9 mouse cellular contexts compared by ENCODE assay signal in genomic region chr2:167641337-167641736, GRCm38 (mm10). TPM values are rescaled to one million over a fixed set of nuclear protein-coding genes. Genes with fewer than 3 reads are reported as not detected.
DNase-seq lines count a peak whose midpoint lies in the region; ATAC-seq lines count a peak whose summit lies in the region.
"Had no signal": no experiment of that assay in that cellular context is flagged by ENCODE, and none has a peak within 500 bp of the region (broad histone marks: within the 10 kb centered on the region; RNA-seq: fewer than 3 reads in every experiment).

No protein-coding gene starts in this region.

- H3K27me3 ChIP-seq in neural tube, embryonic 11.5 days (ENCODE audit: control insufficient read depth, insufficient read depth, low read length) = no peaks in the 10 kb centered on the region
- H3K27me3 ChIP-seq in forebrain, embryonic 11.5 days (ENCODE audit: control insufficient read depth, insufficient read depth, low read length) = no peaks in the 10 kb centered on the region
- H3K27me3 ChIP-seq: embryonic facial prominence, embryonic 13.5 days had no signal

- no peak overlapping the region for H3K4me2 ChIP-seq in neural tube, embryonic 11.5 days (ENCODE audit: low read depth)
- no peak overlapping the region for H3K4me2 ChIP-seq in forebrain, embryonic 11.5 days (ENCODE audit: low read depth, low read length, severe bottlenecking)
- H3K4me2 ChIP-seq: embryonic facial prominence, embryonic 13.5 days had no signal

- H3K9ac ChIP-seq in neural tube, embryonic 11.5 days (ENCODE audit: low read length) = no peak overlapping the region
- H3K9ac ChIP-seq in forebrain, embryonic 11.5 days (ENCODE audit: low read length) = no peak overlapping the region
- H3K9ac ChIP-seq: embryonic facial prominence, embryonic 13.5 days had no signal

- no peak for ATAC-seq in neural tube, embryonic 11.5 days (ENCODE audit: insufficient read depth, low FRiP score, low TSS enrichment)
- ATAC-seq in forebrain, embryonic 11.5 days (replicated peaks; ENCODE audit: low FRiP score) = no peak

- no peak overlapping the region for H3K4me3 ChIP-seq in neural tube, embryonic 11.5 days (ENCODE audit: low read depth, low read length)
- H3K4me3 ChIP-seq in forebrain, embryonic 11.5 days (ENCODE audit: low read depth, low read length) = no peak overlapping the region
- H3K4me3 ChIP-seq: embryonic facial prominence, embryonic 13.5 days had no signal

- intact Hi-C loops in left cerebral cortex, postnatal 25 days (cut with DNase I) = loop anchor here (2.0 kb wide), 1 partner anchor 33 kb away; no protein-coding TSS in a partner anchor

- 55% methylated on average over 8 of the region's 8 CpGs for WGBS in neural tube, embryonic 11.5 days
- WGBS in forebrain, embryonic 11.5 days = 50% methylated on average over 8 of the region's 8 CpGs

- peak; percentile 40 for DNase-seq in neural tube, embryonic 11.5 days (ENCODE audit: low spot score)
- DNase-seq in neural tube, embryonic 10.5 days (ENCODE audit: extremely low spot score, low spot score) = no peak
- peak; percentile 75 for DNase-seq in adrenal gland, postnatal 14 days
- DNase-seq in heart, postnatal 4 days = peak; percentile 72
- DNase-seq in lung, adult 18-20 months = peak; percentile 65 to 71
- peak; percentile 65 to 83 for DNase-seq in spleen, postnatal 4 days (ENCODE audit: low spot score in 2 of 2)
- no peak for DNase-seq in left cerebral cortex, postnatal 25 days (ENCODE audit: low spot score in 2 of 2)
- DNase-seq in forebrain, embryonic 11.5 days (ENCODE audit: low spot score) = no peak

- no peak overlapping the region for H3K27ac ChIP-seq in neural tube, embryonic 11.5 days (ENCODE audit: low read depth, low read length)
- H3K27ac ChIP-seq in forebrain, embryonic 11.5 days (ENCODE audit: low read depth, low read length) = no peak overlapping the region
- H3K27ac ChIP-seq: embryonic facial prominence, embryonic 13.5 days had no signal

- no peaks in the 10 kb centered on the region for H3K4me1 ChIP-seq in neural tube, embryonic 11.5 days (ENCODE audit: control insufficient read depth, insufficient read depth, low read length)
- no peaks in the 10 kb centered on the region for H3K4me1 ChIP-seq in forebrain, embryonic 11.5 days (replicated peaks; ENCODE audit: control insufficient read depth, insufficient read depth, low read length)
- H3K4me1 ChIP-seq: embryonic facial prominence, embryonic 13.5 days had no signal

- H3K36me3 ChIP-seq in neural tube, embryonic 11.5 days (ENCODE audit: control insufficient read depth, insufficient read depth, low read length) = 0 out of 2 replicates have a peak, but pooled peaks cover 2% of the 10 kb centered on the region
- 0 out of 2 replicates have a peak, but pooled peaks cover 2% of the 10 kb centered on the region for H3K36me3 ChIP-seq in forebrain, embryonic 11.5 days (ENCODE audit: control insufficient read depth, insufficient read depth, low read length)

- H3K9me3 ChIP-seq in neural tube, embryonic 11.5 days (ENCODE audit: control insufficient read depth, low read length) = no peaks in the 10 kb centered on the region
- H3K9me3 ChIP-seq in forebrain, embryonic 11.5 days (ENCODE audit: control insufficient read depth, low read length) = no peaks in the 10 kb centered on the region
- H3K9me3 ChIP-seq: embryonic facial prominence, embryonic 13.5 days had no signal

RNA-seq across cellular contexts. Expression of gene Ube2v1, which starts 9.4 kb away (rescaled TPM):
- polyA plus RNA-seq in neural tube, embryonic 11.5 days (2014; fragmentation: Nextera tagmentation; extraction: Ambion mirVana) = 291 and 297 TPM in 2 replicates
- total RNA-seq in adrenal gland, postnatal 14 days (2021) = 172 and 174 TPM in 2 replicates
- 100 to 1,000 TPM; 131 to 137 TPM for total RNA-seq in heart, postnatal 4 days (2021)
- 100 to 1,000 TPM; 254 to 264 TPM for total RNA-seq in left cerebral cortex, postnatal 25 days (2021)
- polyA plus RNA-seq in forebrain, embryonic 11.5 days (2014; fragmentation: Nextera tagmentation; extraction: Ambion mirVana) = 333 and 334 TPM in 2 replicates

RNA-seq across cellular contexts. Expression of gene Gm20431, which starts 20.0 kb away (rescaled TPM):
- polyA plus RNA-seq in neural tube, embryonic 11.5 days (2014; fragmentation: Nextera tagmentation; extraction: Ambion mirVana) = 7.0 TPM in 1 of 2 replicates, not detected in the other
- total RNA-seq in adrenal gland, postnatal 14 days (2021) = 19.2 and 23.8 TPM in 2 replicates
- 10 to 100 TPM; 23.0 to 26.1 TPM for total RNA-seq in heart, postnatal 4 days (2021)
- 10 to 100 TPM; 43.9 to 47.8 TPM for total RNA-seq in left cerebral cortex, postnatal 25 days (2021)
- polyA plus RNA-seq in forebrain, embryonic 11.5 days (2014; fragmentation: Nextera tagmentation; extraction: Ambion mirVana) = 6.6 and 15.1 TPM in 2 replicates

RNA-seq across cellular contexts. Expression of gene Cebpb, which starts 47.4 kb away (rescaled TPM):
- 3.0 and 3.2 TPM in 2 replicates for polyA plus RNA-seq in neural tube, embryonic 11.5 days (2014; fragmentation: Nextera tagmentation; extraction: Ambion mirVana)
- 358 and 403 TPM in 2 replicates for total RNA-seq in adrenal gland, postnatal 14 days (2021)
- total RNA-seq in heart, postnatal 4 days (2021) = 10 to 100 TPM; 15.9 to 16.6 TPM
- 10 to 100 TPM; 12.1 to 12.7 TPM for total RNA-seq in left cerebral cortex, postnatal 25 days (2021)
- polyA plus RNA-seq in forebrain, embryonic 11.5 days (2014; fragmentation: Nextera tagmentation; extraction: Ambion mirVana) = 1.7 and 2.6 TPM in 2 replicates

RNA-seq across cellular contexts. Expression of gene Tmem189, which starts 48.3 kb away (rescaled TPM):
- 40.4 and 40.9 TPM in 2 replicates for polyA plus RNA-seq in neural tube, embryonic 11.5 days (2014; fragmentation: Nextera tagmentation; extraction: Ambion mirVana)
- 30.7 and 37.5 TPM in 2 replicates for total RNA-seq in adrenal gland, postnatal 14 days (2021)
- 10 to 100 TPM; 41.1 to 41.6 TPM for total RNA-seq in heart, postnatal 4 days (2021)
- total RNA-seq in left cerebral cortex, postnatal 25 days (2021) = 10 to 100 TPM; 49.7 to 54.0 TPM
- polyA plus RNA-seq in forebrain, embryonic 11.5 days (2014; fragmentation: Nextera tagmentation; extraction: Ambion mirVana) = 35.1 and 39.2 TPM in 2 replicates

Comparison
In these comparisons a context has a peak if more than half of its experiments do, and no peak if none do; other contexts are left out.
1. DNase-seq: peak in neural tube, embryonic 11.5 days (single experiment), adrenal gland, postnatal 14 days (single experiment), heart, postnatal 4 days (single experiment), lung, adult 18-20 months (2 of 2) and spleen, postnatal 4 days (2 of 2); none in neural tube, embryonic 10.5 days (single experiment), left cerebral cortex, postnatal 25 days (0 of 2) and forebrain, embryonic 11.5 days (single experiment).
2. RNA of gene Cebpb, which starts 47.4 kb away (total RNA-seq): 358 to 403 TPM in adrenal gland, postnatal 14 days; 15.9 to 16.6 TPM in heart, postnatal 4 days and 12.1 to 12.7 TPM in left cerebral cortex, postnatal 25 days; every median in the first group is over 10 times any median in the second.